Mouse (Mus musculus) embryonic fibroblast, embryonic 13.5 days (primary cell): ENCODE measurements around the gene Tmem199.

Experiments used
- CTCF ChIP-seq: IDR thresholded peaks from 2 replicates; pipeline ENCODE4 v1.5.1; 2011; ENCODE audit warnings: mild to moderate bottlenecking, control low read depth, low read length, moderate library complexity, borderline replicate concordance; ENCODE audit not compliant: insufficient read depth
- POLR2A ChIP-seq: IDR thresholded peaks from 2 replicates; pipeline ENCODE4 v1.6.1; 2011; ENCODE audit warnings: low read depth, mild to moderate bottlenecking, control low read depth, low read length, moderate library complexity

DNA sequence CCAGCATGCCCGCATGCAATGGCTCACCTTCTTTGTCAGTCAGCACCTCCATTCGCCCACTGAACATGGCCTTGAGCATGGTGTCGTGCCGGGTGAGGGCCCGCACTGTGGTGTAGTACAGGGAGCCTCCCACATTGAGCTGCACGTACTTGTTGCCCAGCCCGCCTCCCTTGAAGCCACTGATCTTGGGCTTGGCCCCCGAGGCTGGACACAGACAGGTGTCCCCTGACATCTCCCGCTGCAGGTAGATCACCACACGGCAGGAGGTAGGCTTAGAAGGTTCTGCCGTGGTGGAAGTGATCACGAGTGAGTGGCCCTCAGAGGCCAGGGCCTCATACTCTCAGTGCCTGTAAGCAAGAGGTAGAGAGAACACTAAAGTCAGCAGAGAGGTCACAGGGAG is 18.0 kb upstream of the Tmem199 start:
- TF ChIP-seq POLR2A (no peak), CTCF (no peak)
